Mouse (Mus musculus) large intestine, adult 2 months (tissue): Measurements from ENCODE around the gene Ptgis. TPM values are rescaled to one million over a fixed set of nuclear protein-coding genes. Genes with fewer than 3 reads are reported as not detected.

Experiments used
- DNase-seq: peaks from one replicate; pipeline ENCODE4 v3.0.0-alpha.2; 2012; ENCODE audit warnings: low read depth, low spot score
- WGBS: fragments of 180-500 bp; shearing (Covaris S2); methylation state at CpG from one replicate; pipeline ENCODE4 v1.1.7; 2018; 5-methylcytosine and 5-hydroxymethylcytosine counted together
- polyA plus RNA-seq: library from polyadenylated mRNA; depleted of rRNA; stranded (reverse); fragments of >200 nt; gene quantifications from 2 replicates; pipeline ENCODE4 v1.2.3, GENCODE M21; 2012; rRNA removed

Ptgis gene
- 7.3 and 8.6 TPM in 2 replicates for polyA plus RNA-seq

- 9% methylated on average over 44 of the region's 45 CpGs for WGBS
Measured at GRCm38 (mm10) chr2:167240008-167240964, at the start of gene Ptgis. Gene Ptgis (minus strand): TSS chr2:167240604.

DNA sequence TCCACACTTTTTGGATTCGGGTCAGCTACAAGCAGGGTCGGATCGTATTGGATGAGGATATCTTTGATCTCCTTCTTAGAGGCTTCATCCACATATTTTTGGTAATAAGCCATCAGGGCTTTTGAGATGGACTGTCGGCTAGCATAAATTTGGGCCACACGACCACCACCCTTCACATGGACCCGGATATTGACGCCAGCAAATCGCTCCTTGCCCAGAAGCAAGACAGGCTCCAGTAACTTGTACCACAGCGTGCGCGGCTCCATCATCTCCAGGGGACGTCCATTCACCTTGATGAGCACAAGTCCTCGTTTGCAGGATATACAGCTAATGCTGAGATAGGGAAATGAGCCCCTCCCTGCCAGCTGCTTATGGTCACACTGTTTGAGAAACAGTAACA lies 41.1 kb upstream of the Ptgis start:
- 93% methylated on average over 13 of the region's 13 CpGs for WGBS
- DNase-seq, result no peak

More at GRCm38 (mm10) chr2:167240008-167240964, at the start of gene Ptgis:
- DNase-seq, result no peak

DNA sequence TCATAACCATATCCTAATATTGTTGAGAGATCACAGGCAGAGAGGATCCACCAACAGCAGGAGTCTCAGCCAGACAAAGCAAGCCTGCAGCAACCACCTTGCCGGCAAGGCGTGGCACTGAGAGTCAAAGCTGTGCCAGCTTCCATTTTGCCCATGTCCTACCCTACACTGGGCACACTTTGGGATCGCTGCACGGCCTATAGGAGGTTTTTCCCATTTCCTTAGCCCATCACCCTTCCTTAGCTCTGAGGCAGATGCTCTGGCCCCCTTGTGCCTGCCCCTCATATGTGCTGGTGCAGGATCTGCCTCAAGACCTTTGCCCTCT lies 40.5 kb upstream of the Ptgis start:
- no peak for DNase-seq
- WGBS, result 41% methylated on average over 4 of the region's 4 CpGs

GRCm38 (mm10) chr2:167280090-167280985 lies 39.9 kb upstream of the Ptgis start:
- 35% methylated on average over 26 of the region's 26 CpGs for WGBS
- DNase-seq, result no peak

- no peak for DNase-seq
- 52% methylated on average over 17 of the region's 17 CpGs for WGBS
Measured at GRCm38 (mm10) chr2:167278751-167279526, 38.5 kb upstream of the Ptgis start.

GRCm38 (mm10) chr2:167278011-167278410 lies 37.6 kb upstream of the Ptgis start:
- WGBS, result 76% methylated on average over 7 of the region's 7 CpGs
- DNase-seq, result no peak

DNA sequence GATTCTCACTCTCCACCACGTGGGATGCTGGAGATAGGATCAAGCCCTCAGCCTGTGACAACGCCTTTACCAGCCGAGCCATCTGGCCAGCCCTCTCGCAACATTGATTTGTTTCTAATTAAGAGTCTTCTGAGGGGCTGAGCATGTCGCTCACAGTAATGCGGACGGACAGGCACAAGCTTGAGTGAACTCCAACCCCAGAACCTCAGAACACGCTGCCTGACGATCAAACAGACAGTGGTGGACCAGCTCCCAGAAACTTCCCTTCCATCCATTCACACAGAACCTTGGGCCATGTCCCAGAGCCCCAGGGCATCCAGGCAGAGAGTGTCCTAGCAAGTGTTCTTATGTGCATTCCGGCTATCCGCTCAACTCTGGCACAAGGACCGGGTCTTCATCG lies 36.6 kb upstream of the Ptgis start:
- WGBS, result 80% methylated on average over 13 of the region's 13 CpGs
- DNase-seq, result no peak

- WGBS, result 83% methylated on average over 10 of the region's 10 CpGs
- DNase-seq, result no peak
Measured at GRCm38 (mm10) chr2:167275856-167276255, 35.5 kb upstream of the Ptgis start.

GRCm38 (mm10) chr2:167274713-167275465 lies 34.5 kb upstream of the Ptgis start:
- 68% methylated on average over 10 of the region's 10 CpGs for WGBS

DNA sequence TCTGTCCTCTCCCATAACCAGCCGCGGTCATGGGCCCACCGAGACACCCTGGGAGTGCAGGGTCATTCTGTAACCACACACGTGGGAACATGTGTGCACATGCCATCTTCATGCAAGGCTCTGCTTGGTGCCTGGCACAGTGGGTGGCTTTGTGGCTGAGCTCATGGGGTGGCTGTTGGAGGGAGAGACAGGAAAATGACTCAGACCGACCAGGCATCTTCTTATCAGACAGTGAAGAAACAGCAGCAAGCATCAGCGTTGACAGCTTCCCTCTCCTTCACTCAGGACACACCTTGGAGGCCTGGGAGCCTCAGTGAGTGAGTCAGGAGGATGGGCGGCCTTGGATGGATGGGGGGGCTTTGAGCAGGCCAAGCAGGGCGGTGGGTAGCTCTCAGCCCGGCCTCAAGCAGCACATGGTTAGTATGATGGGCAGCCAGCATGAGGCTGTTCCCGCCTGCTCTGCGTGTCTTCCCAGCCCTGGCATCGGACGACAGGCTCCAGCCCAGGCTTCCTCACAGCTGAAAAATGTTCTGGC lies 32.9 kb upstream of the Ptgis start:
- no peak for DNase-seq
- WGBS, result 83% methylated on average over 13 of the region's 13 CpGs

More at GRCm38 (mm10) chr2:167274713-167275465, 34.5 kb upstream of the Ptgis start:
- no peak for DNase-seq

DNA sequence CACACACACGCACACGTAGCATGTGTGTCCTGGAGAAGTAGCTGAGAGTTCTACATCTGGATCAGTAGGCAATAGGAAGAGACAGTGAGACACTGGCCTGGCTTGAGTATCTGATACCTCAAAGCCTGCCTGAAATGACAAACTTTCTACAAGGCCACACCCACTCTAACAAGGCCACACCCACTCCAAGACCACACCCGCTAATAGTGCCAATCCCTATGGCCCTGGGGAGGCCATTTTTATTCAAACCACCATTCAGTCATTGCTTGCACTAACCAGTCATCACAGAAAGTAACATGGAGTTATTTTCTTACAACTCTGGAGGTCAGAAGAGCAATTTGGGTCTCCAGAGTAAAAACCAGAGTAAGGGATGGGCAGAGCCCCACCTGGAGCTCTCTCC lies 32.3 kb upstream of the Ptgis start:
- 82% methylated on average over 3 of the region's 3 CpGs for WGBS
- DNase-seq, result no peak

DNA sequence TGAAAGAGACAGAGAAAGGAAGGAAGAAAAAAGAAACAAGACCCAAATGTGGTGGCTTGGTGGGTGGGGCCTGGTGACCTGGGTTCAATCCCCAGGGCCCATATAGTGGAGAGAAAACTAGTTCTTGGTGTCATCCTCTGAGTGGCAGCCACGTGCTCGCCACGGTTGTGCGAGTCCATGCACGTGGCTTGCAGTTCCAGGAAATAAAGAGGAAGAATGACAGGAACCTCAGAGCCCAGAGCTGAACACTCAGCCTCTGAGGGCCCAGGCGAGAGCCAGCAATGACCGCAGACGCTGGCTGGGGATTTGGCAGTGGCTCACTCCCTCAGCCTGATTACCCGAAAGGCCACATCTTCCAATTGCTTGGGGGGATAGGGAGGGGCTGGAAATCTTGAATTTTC lies 30.7 kb upstream of the Ptgis start:
- DNase-seq, result no peak
- 72% methylated on average over 9 of the region's 9 CpGs for WGBS

DNA sequence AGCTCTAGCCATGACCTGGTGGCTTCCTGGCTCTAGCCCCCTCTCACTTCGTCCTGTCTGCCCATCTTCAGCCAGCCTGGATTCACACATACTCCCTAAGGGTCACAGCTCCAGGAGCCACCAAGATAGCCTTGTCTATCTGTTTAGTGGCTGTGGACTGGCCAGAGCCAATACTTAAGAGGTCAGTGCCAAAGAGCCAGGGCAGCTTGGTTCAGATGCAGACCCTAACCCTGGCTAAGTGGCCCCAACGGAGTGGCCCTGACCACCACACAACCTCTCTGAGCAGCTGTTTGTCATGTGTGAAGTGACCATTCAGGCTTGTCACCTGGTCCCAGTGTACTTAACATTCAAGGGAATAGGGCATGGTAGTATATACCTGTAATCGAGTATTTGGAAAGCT lies 30.1 kb upstream of the Ptgis start:
- DNase-seq, result no peak
- WGBS, result 91% methylated on average over 3 of the region's 3 CpGs

DNA sequence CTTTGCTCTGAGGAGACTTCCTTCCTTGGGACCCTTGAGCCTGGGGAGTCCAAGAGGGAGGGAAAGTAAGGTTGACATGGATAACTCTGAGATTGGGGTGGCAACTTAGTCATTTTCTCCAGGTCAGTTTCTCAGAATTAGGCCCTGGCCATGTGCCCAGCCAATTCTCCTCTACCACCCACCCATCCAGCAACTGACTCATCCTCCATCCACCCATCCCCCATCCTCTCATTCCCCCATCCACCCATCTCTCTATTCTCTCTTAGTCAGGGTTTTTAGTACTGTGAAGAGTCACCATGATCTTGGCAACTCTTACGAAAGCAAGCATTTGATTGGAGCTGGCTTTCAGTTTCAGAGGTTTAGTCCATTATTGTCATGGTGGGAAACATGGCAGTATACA lies 28.3 kb upstream of the Ptgis start:
- DNase-seq, result no peak
- WGBS, result 91% methylated on average over 1 of the region's 1 CpGs

DNA sequence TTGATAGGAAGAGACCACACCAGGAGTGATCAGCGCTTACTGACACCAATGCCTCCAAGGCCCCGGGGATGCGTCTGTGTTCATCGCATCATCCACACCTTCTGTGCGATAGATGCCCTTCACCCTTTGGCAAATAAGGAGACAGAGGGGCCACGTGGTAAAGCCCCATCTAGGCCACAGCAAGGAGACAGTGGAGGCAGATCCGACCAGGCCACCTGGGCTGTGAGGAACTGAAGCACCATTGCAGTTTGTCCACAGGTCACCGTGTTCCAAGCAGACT lies 27.9 kb upstream of the Ptgis start:
- no peak for DNase-seq
- 85% methylated on average over 8 of the region's 8 CpGs for WGBS

- no peak for DNase-seq
- 65% methylated on average over 14 of the region's 14 CpGs for WGBS
Measured at GRCm38 (mm10) chr2:167267531-167268410, 27.4 kb upstream of the Ptgis start.

- DNase-seq, result no peak
- 89% methylated on average over 10 of the region's 10 CpGs for WGBS
Measured at GRCm38 (mm10) chr2:167266231-167266630, 25.8 kb upstream of the Ptgis start.

- WGBS, result 66% methylated on average over 5 of the region's 5 CpGs
- DNase-seq, result no peak
Measured at GRCm38 (mm10) chr2:167265806-167266205, 25.4 kb upstream of the Ptgis start.
